Mouse (Mus musculus) midbrain, embryonic 10.5 days (tissue): ENCODE data around the gene Cbs. TPM values are rescaled to one million over a fixed set of nuclear protein-coding genes. Genes with fewer than 3 reads are reported as not detected.
A peak's percentile ranks its signal among the peaks of the same experiment; 100 is the strongest.

Experiments used
- DNase-seq: peaks from one replicate; pipeline ENCODE4 v3.0.0-alpha.2; 2017; ENCODE audit warnings: low spot score
- H3K27ac ChIP-seq: fragments of 300-500 bp; sonication (generic); replicated peaks from 2 replicates; pipeline ENCODE4 v1.5.1; 2016; ENCODE audit warnings: mild to moderate bottlenecking
- H3K27me3 ChIP-seq: fragments of 300-500 bp; sonication (generic); 2 replicates; pipeline ENCODE4 v1.6.1; 2016; ENCODE audit warnings: low read depth, mild to moderate bottlenecking; ENCODE audit not compliant: poor library complexity, severe bottlenecking
- H3K36me3 ChIP-seq: fragments of 300-500 bp; sonication (generic); 2 replicates; pipeline ENCODE4 v1.6.1; 2016; ENCODE audit warnings: mild to moderate bottlenecking, moderate library complexity
- H3K4me1 ChIP-seq: fragments of 300-500 bp; sonication (generic); 2 replicates; pipeline ENCODE4 v1.6.1; 2016
- H3K4me3 ChIP-seq: fragments of 300-500 bp; sonication (generic); 2 replicates; pipeline ENCODE4 v1.5.1; 2016; ENCODE audit warnings: mild to moderate bottlenecking, moderate library complexity
- H3K9me3 ChIP-seq: fragments of 300-500 bp; sonication (generic); replicated peaks from 2 replicates; pipeline ENCODE4 v1.6.1; 2016; ENCODE audit warnings: mild to moderate bottlenecking
- WGBS: fragments of 180-500 bp; shearing (Covaris S2); methylation state at CpG from one replicate; pipeline ENCODE4 v1.1.7; 2016; 5-methylcytosine and 5-hydroxymethylcytosine counted together
- polyA plus RNA-seq: library from polyadenylated mRNA; unstranded; fragments of >200 nt; fragmentation: Nextera tagmentation; extraction: Ambion mirVana; gene quantifications from 2 replicates; pipeline ENCODE4 v1.2.1, GENCODE M21; 2016

Gene Cbs
- polyA plus RNA-seq, 1 experiment from 2014 or later = 1.9 TPM

DNA sequence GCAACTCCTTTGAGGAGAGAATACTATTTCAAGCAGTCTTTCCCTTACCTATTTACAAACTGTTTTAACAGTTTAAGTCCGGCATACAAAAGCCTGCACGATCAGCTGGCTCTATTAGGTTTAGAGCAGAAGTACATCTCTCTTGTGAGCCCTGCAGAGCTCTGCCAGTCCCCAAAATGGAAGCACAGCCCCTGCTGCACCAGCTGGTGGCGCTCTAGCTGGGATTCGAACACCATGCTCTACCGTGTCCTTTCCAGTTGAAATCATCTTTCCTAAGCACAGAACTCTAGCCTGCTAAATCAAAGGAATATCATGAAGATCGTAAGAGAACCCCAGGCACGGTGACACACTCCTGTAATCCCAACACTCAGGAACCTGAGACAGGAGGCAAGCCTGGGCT, 30.6 kb downstream of the Cbs start:
- H3K27ac ChIP-seq = no peak overlapping the region
- H3K27me3 ChIP-seq = no peaks in the 10 kb centered on the region
- H3K36me3 ChIP-seq = peaks cover 31% of the 10 kb centered on the region
- 82% methylated on average over 7 of the region's 7 CpGs for WGBS
- H3K4me3 ChIP-seq = no peak overlapping the region
- H3K9me3 ChIP-seq = no peaks in the 10 kb centered on the region
- DNase-seq = no peak
- H3K4me1 ChIP-seq = no peaks in the 10 kb centered on the region

DNA sequence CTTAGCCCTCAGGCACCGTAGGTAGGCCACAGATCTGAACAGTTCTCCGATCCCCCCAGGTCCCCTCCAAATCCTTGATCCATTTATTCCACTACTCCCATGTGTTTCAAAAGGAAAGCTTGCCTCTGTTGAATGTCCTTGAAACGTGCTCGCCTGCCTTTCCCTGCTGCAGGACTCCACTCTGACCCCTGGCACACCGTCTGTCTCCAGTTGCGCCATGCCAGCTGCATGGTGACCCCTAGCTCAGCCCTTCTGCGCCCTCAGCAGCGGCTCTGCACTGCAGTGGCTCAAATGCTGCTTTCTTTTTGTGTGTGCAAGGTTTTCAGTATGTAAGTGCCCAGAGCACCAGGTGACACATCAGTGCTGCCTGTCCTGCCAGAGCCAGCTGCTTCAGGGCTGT, 38.4 kb downstream of the Cbs start:
- Histone ChIP-seq H3K27me3 (no peaks in the 10 kb centered on the region), H3K36me3 (peaks cover 46% of the 10 kb centered on the region), H3K9me3 (no peaks in the 10 kb centered on the region), H3K27ac (no peak overlapping the region), H3K4me1 (no peaks in the 10 kb centered on the region), H3K4me3 (no peak overlapping the region)
- no peak for DNase-seq
- WGBS = 90% methylated on average over 8 of the region's 8 CpGs

DNA sequence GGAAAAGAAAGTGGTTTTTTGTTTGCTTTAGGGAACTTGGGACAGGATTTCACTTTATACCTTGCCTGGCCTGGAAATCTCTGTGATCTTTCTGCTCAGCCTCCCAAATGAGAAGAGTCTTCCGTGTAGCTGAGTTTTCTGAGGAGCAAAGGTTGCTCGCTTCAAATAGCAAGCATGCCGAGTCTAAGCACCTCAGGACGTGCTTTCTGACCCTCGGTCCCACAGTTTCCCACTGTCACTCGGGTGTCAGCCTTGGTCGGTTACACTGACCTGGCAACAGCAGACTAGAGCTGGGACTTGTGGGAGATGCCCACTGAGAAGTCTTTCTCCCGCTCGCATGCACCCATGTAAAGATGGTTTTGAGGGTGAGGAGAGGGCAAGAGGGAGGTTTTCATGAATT, 39.1 kb downstream of the Cbs start:
- DNase-seq = no peak
- Histone ChIP-seq H3K27ac (no peak overlapping the region), H3K36me3 (peaks cover 40% of the 10 kb centered on the region), H3K4me1 (no peaks in the 10 kb centered on the region), H3K4me3 (no peak overlapping the region), H3K9me3 (no peaks in the 10 kb centered on the region), H3K27me3 (no peaks in the 10 kb centered on the region)
- 92% methylated on average over 9 of the region's 9 CpGs for WGBS

DNA sequence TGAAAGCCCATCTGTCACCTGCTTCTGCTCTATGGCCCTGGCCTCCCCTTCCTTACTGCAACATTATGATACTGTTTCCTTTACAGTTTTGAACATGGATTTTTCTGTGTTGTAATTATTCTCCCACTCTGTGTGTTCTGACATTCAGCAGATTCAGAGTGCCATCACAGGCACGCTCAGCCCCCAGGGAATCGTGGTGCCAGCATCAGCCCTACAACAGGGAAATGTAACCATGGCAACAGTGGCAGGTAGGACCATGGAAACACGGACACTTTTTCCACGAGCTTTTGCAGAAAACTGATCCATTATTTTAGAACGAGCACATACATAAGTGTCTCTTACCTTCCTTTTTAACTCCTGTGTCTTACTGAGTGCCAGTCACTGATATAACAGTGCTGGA, 42.0 kb downstream of the Cbs start:
- 83% methylated on average over 5 of the region's 5 CpGs for WGBS
- peaks cover 48% of the 10 kb centered on the region for H3K36me3 ChIP-seq
- H3K9me3 ChIP-seq = no peaks in the 10 kb centered on the region
- H3K27ac ChIP-seq = no peak overlapping the region
- H3K4me1 ChIP-seq = no peaks in the 10 kb centered on the region
- H3K4me3 ChIP-seq = no peak overlapping the region
- H3K27me3 ChIP-seq = no peaks in the 10 kb centered on the region
- no peak for DNase-seq

DNA sequence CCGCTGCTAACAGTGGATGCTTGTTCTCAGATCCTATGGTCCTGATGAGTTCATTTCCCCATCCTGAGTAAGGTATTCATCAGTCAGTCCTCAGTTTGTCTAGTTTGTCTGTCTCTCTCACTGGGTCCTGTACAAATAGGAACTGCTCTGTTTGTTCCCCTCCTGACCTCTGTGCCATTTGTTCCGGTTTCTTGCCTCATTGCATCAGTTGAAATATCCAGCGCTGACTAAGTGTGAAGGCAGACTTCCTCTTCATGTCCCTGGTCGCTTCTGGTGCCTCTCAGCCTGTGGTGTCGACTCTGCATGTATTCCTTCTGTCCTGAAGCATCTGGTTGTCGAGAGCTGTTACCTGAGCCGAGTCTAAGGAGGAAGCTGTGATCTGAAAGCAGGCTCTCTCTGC, 42.4 kb downstream of the Cbs start:
- WGBS = 85% methylated on average over 7 of the region's 7 CpGs
- Histone ChIP-seq H3K4me3 (no peak overlapping the region), H3K4me1 (no peaks in the 10 kb centered on the region), H3K27ac (no peak overlapping the region), H3K36me3 (peaks cover 45% of the 10 kb centered on the region), H3K9me3 (no peaks in the 10 kb centered on the region), H3K27me3 (no peaks in the 10 kb centered on the region)
- no peak for DNase-seq

DNA sequence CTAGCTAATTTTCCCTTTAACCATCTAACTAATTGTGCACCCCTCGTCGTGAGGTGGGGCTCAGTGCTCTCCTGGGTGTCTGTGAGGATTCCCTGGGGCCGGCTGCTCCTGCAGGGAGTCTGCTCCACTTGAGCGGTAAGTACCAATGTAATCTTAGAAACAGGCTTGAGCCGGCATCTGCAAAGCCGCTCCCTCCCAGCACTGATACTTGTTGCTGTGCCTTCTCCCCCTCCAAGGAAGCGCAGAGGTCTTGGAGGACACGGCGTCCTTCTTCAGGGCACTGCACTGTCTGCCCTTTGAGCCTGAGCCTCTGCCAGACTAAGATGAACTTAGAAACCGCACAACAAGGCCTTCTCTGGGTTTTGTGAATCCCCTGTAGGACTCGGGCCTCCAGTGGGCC, 46.2 kb downstream of the Cbs start:
- DNase-seq = no peak
- Histone ChIP-seq H3K27ac (no peak overlapping the region), H3K36me3 (peaks cover 50% of the 10 kb centered on the region), H3K4me1 (no peaks in the 10 kb centered on the region; the same call in 1 of the 2 replicates), H3K9me3 (no peaks in the 10 kb centered on the region), H3K27me3 (no peaks in the 10 kb centered on the region), H3K4me3 (no peak overlapping the region)
- 87% methylated on average over 11 of the region's 11 CpGs for WGBS

DNA sequence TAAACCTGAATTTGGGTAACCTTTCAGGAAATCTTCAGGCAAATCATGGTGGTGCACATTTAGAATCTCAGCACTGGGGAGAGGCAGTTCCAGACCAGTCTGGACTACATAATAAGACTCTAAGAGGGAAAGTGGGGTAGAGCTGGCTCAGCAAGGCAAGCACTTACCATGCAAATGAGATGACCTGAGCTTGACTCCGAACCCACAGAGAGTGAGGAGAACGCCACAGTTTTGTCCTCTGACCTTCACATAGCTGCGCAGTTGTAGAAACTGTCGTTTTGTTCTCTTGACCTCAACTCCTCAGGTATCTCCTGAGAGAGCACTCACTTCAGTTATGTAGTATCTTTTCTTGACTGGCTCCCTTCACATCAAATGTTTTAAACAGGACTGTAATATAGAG, 48.3 kb downstream of the Cbs start:
- Histone ChIP-seq H3K36me3 (peaks cover 45% of the 10 kb centered on the region), H3K27ac (no peak overlapping the region), H3K4me3 (no peak overlapping the region), H3K9me3 (no peaks in the 10 kb centered on the region), H3K27me3 (no peaks in the 10 kb centered on the region), H3K4me1 (no peaks in the 10 kb centered on the region; the same call in 1 of the 2 replicates)
- WGBS = 92% methylated on average over 4 of the region's 4 CpGs
- no peak for DNase-seq

DNA sequence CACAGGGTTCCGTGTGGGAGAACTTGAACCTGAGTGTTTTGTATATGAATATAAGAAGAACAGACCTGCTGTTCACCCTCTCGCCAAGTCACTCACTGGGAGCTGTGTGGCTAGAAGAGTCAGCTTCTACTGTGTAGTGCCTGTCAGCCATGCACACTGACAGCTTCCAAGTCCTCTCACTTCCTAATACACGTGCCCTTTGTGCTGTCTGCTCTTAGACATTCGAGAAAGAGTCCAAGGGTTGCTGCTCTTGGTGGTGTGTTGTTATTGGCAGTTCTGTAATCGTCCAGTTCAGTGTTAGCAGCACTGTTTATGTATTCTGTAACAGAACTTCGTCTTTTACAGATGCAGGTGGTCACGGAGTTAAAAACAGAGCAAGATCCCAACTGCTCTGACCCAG, 48.9 kb downstream of the Cbs start:
- WGBS = 93% methylated on average over 7 of the region's 7 CpGs
- no peak for DNase-seq
- Histone ChIP-seq H3K4me1 (peaks cover 1% of the 10 kb centered on the region; the same call in 1 of the 2 replicates), H3K4me3 (no peak overlapping the region), H3K27ac (no peak overlapping the region), H3K9me3 (no peaks in the 10 kb centered on the region), H3K27me3 (no peaks in the 10 kb centered on the region), H3K36me3 (peaks cover 45% of the 10 kb centered on the region)

DNA sequence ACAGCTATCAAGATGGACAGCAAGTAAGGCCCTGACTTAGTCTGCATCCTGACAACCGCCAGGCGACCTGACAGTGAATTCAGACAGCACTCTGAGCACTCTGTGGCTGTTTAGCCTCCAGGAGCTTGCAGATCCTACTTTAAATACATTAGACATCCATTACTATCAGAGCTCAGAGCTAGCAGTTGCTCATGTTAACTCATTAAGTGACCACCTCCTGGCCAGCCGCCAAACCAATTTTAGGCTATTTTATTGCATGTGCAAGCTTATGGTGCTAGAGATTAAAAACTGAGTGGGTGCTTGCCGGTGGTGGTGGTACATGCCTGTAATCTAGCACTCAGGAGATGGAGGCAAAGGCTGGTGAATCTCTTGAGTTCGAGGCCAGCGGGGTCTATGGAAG, 53.3 kb downstream of the Cbs start:
- Histone ChIP-seq H3K4me3 (no peak overlapping the region), H3K4me1 (peaks cover 17% of the 10 kb centered on the region), H3K27me3 (no peaks in the 10 kb centered on the region), H3K9me3 (no peaks in the 10 kb centered on the region), H3K27ac (no peak overlapping the region), H3K36me3 (peaks cover 17% of the 10 kb centered on the region; the same call in 1 of the 2 replicates)
- WGBS = 88% methylated on average over 6 of the region's 6 CpGs
- DNase-seq = no peak

DNA sequence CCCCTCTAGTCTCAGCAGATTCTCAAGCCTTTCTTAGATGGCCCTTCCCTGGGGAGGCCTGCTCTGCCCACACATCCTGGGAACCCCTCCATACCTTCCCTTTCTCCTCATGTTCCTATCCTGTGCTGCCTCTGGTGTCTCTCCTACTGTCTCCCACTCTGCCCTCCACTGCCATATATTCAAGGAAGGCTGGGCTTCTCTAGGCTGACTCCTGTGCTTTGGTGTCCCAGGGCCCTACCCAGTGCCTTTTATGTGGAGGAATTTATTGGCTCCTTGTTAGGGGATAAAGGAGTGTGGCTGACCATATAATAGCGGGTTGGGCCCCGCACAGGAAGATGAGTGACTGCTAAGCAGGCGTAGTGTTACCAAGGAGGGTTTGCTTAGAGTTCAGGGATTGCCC, 53.9 kb downstream of the Cbs start:
- peaks cover 12% of the 10 kb centered on the region; the same call in 1 of the 2 replicates for H3K36me3 ChIP-seq
- no peak for DNase-seq
- H3K4me3 ChIP-seq = no peak overlapping the region
- H3K4me1 ChIP-seq = peaks cover 17% of the 10 kb centered on the region
- H3K9me3 ChIP-seq = no peaks in the 10 kb centered on the region
- H3K27ac ChIP-seq = no peak overlapping the region
- 88% methylated on average over 3 of the region's 3 CpGs for WGBS
- no peaks in the 10 kb centered on the region for H3K27me3 ChIP-seq

DNA sequence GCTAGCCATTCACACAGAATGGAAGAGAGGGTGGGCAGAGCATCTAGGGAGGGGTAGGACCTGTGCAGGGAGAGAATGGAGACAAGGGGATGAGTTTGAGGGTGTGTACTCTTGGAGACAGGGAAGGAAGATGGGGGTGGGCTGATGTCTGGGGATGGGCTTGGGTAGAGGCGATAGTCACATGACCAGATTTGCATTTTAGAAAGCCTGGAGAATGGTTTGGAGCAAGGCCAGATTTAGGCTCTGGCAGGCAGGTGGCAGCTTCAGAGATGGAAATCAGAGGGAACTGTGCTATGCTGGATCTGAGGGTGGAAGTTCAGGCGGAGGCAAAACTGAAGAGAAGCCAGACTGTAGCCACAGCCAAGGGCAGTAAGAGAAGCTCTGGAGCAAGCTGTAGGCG, 56.7 kb downstream of the Cbs start:
- Histone ChIP-seq H3K27me3 (no peaks in the 10 kb centered on the region), H3K4me3 (no peak overlapping the region), H3K36me3 (peaks cover 9% of the 10 kb centered on the region; the same call in 1 of the 2 replicates), H3K4me1 (peaks cover 17% of the 10 kb centered on the region), H3K9me3 (no peaks in the 10 kb centered on the region), H3K27ac (peak overlapping the region; percentile 53; the same call in 1 of the 2 replicates)
- no peak for DNase-seq
- WGBS = 63% methylated on average over 3 of the region's 3 CpGs

DNA sequence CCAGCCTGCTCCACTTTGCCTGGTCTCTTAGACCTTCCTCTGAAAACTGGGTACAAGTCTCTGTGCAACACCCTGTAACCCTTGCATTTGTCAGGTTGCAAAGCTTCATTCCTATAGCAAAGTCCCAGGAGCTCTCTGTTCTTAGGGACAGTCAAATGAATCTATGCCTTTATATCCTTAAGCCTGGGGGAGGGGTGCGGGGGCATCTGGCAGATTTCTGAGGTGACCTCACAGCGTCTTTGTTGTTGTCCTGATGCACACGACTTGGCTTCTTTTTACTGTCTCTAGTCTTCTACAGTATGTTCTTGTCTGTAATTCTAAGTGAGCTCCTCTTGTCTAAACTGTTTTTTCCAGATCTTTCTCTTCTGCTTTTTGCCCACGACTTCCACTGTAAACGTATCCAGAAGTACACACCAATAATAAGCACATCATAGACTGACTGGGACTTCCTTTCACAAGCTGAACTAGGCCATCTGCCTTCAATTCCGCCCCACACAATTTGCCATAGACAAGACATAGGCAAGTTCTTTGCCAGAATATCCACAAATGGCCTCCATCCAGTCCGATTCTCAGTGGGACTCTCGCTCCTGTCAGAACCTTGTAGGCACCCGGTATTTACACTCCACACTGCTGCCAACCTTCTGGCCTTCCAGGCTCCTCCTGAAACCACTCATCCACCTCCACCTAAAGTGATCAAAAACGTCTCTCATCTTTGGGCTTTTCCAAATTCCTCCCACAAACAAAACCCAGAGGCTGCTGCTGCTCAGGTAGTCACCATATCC, 60.5 kb downstream of the Cbs start:
- Histone ChIP-seq H3K36me3 (no peaks in the 10 kb centered on the region), H3K27ac (no peak overlapping the region), H3K9me3 (no peaks in the 10 kb centered on the region), H3K4me3 (no peak overlapping the region), H3K4me1 (peaks cover 14% of the 10 kb centered on the region), H3K27me3 (no peaks in the 10 kb centered on the region)
- DNase-seq = no peak
- WGBS = 89% methylated on average over 10 of the region's 10 CpGs

DNA sequence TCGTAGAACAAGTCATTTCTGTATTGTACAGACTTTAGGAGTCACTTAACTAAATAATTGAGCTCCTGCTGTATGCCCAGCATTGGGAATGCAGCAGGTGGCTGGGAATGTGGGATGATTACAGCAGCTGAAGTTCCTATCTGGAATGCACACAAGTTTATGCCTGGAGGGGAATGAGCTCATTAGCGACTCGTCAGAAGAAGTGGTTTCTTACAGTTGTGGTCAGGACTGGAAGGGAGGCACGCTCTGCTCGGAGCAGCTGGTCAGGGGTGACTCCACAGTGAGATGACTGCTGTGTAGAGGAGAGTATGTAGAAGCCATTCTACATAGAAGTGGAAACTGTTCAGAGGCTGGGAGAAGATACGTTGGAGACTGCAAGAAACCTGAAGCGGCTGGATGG, 62.4 kb downstream of the Cbs start:
- H3K4me1 ChIP-seq = no peaks in the 10 kb centered on the region
- H3K27ac ChIP-seq = no peak overlapping the region

More for the DNA sequence above, 62.4 kb downstream of the Cbs start:
- no peaks in the 10 kb centered on the region for H3K36me3 ChIP-seq
- WGBS = 91% methylated on average over 7 of the region's 7 CpGs
- no peaks in the 10 kb centered on the region for H3K9me3 ChIP-seq
- H3K27me3 ChIP-seq = no peaks in the 10 kb centered on the region
- H3K4me3 ChIP-seq = no peak overlapping the region
- no peak for DNase-seq
